Mouse (Mus musculus): ENCODE measurements around the gene Metrn.

GRCm38 (mm10) chr17:25786781-25787504 is 10.0 kb downstream of the Metrn start:
- TF ChIP-seq CTCF (conservative IDR thresholded peaks at IDR 0.05; ENCODE audit: low read length): no peak
- TF ChIP-seq POU5F1 (IDR thresholded peaks at IDR 0.05; ENCODE audit: borderline replicate concordance, low read length): no peak

All from E14TG2a.4 (cell line).